Mouse (Mus musculus) myocyte (in vitro differentiated cells): ENCODE data around the gene Gm867.

Source experiments
- CEBPB ChIP-seq: IDR thresholded peaks from 2 replicates; pipeline ENCODE4 v1.6.1; 2011; ENCODE audit warnings: mild to moderate bottlenecking, moderate library complexity; ENCODE audit not compliant: poor library complexity, insufficient read depth, severe bottlenecking
- E2F4 ChIP-seq: IDR thresholded peaks from one replicate; pipeline ENCODE4 v1.6.1; 2011; ENCODE audit warnings: mild to moderate bottlenecking, control low read depth, moderate library complexity; ENCODE audit not compliant: insufficient read depth
- MAX ChIP-seq: IDR thresholded peaks from one replicate; pipeline ENCODE4 v1.6.1; 2011; ENCODE audit warnings: low read depth, mild to moderate bottlenecking, control low read depth
- POLR2A ChIP-seq: IDR thresholded peaks from one replicate; pipeline ENCODE4 v1.6.1; 2011; ENCODE audit warnings: low read depth, mild to moderate bottlenecking, control low read depth, moderate library complexity; ENCODE audit not compliant: insufficient read length
- POLR2AphosphoS2 ChIP-seq: IDR thresholded peaks from one replicate; pipeline ENCODE4 v1.6.1; 2011; ENCODE audit warnings: low read depth, control low read depth; ENCODE audit not compliant: insufficient read length
- TCF12 ChIP-seq: IDR thresholded peaks from one replicate; pipeline ENCODE4 v1.6.1; 2011; ENCODE audit warnings: mild to moderate bottlenecking, control low read depth; ENCODE audit not compliant: poor library complexity, insufficient read depth, severe bottlenecking
- USF1 ChIP-seq: IDR thresholded peaks from one replicate; pipeline ENCODE4 v1.6.1; 2011; ENCODE audit warnings: low read depth, mild to moderate bottlenecking, control low read depth, moderate library complexity

DNA sequence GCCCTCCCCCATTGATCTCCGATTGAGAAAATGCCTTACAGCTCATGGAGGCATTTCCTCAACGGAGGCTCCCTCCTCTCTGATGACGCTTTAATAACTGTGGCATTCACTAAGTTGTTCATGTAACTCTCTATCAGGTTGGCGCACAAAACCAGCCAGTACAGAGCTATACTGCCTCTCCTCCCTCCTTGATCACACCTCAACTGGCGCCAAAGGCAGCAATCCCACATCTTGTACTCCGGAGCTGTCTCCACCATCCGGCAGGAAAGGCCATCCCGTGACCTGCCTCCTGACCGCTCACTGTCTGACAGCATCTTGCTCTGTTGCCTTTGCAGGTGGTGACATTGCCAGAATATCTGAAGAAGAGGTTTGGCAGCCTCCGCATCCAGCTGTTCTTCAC is 33.4 kb upstream of the Gm867 start:
- TF ChIP-seq CEBPB, result no peak
- no peak for TF ChIP-seq POLR2A
- no peak for TF ChIP-seq E2F4
- no peak for TF ChIP-seq MAX
- TF ChIP-seq USF1, result no peak
- no peak for TF ChIP-seq TCF12
- TF ChIP-seq POLR2AphosphoS2, result no peak
